Mouse (Mus musculus): ENCODE data around the gene Osgin1. TPM values are rescaled to one million over a fixed set of nuclear protein-coding genes. Genes with fewer than 3 reads are reported as not detected.

Osgin1 gene
- total RNA-seq, 2 experiments from 2014 or later = 4.6 to 7.4 TPM

Other genes starting within 250 kb of the Osgin1 start
- 100 to 1,000 TPM; 151 to 152 TPM for gene Hsbp1, start 89.6 kb upstream of the Osgin1 start, total RNA-seq (2021)
- gene Mlycd, start 39.2 kb upstream of the Osgin1 start, total RNA-seq (2021) = 100 to 1,000 TPM; 124 to 152 TPM
- gene Necab2, start 12.6 kb downstream of the Osgin1 start, total RNA-seq (2021) = not detected
- not detected for gene Slc38a8, start 67.6 kb downstream of the Osgin1 start, total RNA-seq (2021)
- 10 to 100 TPM; 39.7 to 41.3 TPM for gene Mbtps1, start 124.6 kb downstream of the Osgin1 start, total RNA-seq (2021)
- 10 to 100 TPM; 19.1 to 21.1 TPM for gene Hsdl1, start 141.1 kb downstream of the Osgin1 start, total RNA-seq (2021)
- not detected for gene Dnaaf1, start 141.1 kb downstream of the Osgin1 start, total RNA-seq (2021)
- gene Taf1c, start 171.1 kb downstream of the Osgin1 start, total RNA-seq (2021) = 1 to 10 TPM; 3.6 to 3.8 TPM
- not detected for gene Adad2, start 178.6 kb downstream of the Osgin1 start, total RNA-seq (2021)
- gene Kcng4, start 201.6 kb downstream of the Osgin1 start, total RNA-seq (2021) = under 1 TPM; 0.11 to 0.22 TPM
- gene Wfdc1, start 232.2 kb downstream of the Osgin1 start, total RNA-seq (2021) = 10 to 100 TPM; 33.5 to 40.7 TPM